In the genomic region with DNA sequence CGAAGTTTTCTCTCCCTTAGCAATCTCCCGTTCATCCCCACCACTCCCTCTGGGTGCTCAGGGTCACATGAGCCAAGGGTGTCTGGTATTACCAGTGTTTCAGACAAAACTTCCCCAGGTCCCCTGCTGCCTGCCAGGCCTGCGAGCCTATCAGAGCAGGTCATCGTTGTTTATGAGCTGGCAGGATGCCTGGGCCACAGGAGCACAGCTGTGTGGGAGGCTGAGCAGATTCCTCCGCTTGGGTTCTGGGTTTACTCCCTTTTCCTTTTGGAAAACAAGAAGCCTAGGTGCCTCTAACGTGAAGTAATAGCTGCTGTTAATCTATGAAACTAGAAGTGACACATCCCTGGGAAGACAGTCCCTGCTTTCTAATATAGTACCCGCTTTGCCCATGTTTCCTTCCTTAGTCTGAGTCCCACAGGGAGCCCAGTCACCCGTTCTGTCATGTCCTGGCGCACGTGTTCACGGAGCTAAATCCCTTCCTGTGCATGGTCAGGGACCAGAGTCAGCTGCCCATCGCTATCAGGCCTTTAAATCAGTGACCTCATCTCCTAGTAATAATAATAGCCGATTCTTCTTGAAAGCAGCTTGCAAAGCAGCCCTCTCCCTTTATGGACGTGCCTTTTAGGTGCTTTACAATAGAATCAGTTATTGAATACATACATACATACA, we compare ENCODE assay signal across 8 mouse cellular contexts. TPM values are rescaled to one million over a fixed set of nuclear protein-coding genes. Genes with fewer than 3 reads are reported as not detected.
DNase-seq lines count a peak whose midpoint lies in the region; ATAC-seq and TF ChIP-seq lines count a peak whose summit lies in the region.

No protein-coding gene starts in this region.

- 0 out of 2 replicates have a peak, but pooled peaks cover 7% of the 10 kb centered on the region for H3K4me1 ChIP-seq in midbrain, embryonic 12.5 days
- peaks cover 2% of the 10 kb centered on the region; the same call in 1 of the 2 replicates for H3K4me1 ChIP-seq in midbrain, embryonic 11.5 days (ENCODE audit: control insufficient read depth, insufficient read depth, low read length)
- peaks cover 12% of the 10 kb centered on the region for H3K4me1 ChIP-seq in embryonic facial prominence, embryonic 13.5 days
- peaks cover 31% of the 10 kb centered on the region for H3K4me1 ChIP-seq in heart, postnatal 0 days (ENCODE audit: control insufficient read depth, insufficient read depth)
- peaks cover 10% of the 10 kb centered on the region; the same call in 1 of the 2 replicates for H3K4me1 ChIP-seq in neural tube, embryonic 14.5 days (ENCODE audit: control insufficient read depth, insufficient read depth, low read length)

- H3K9me3 ChIP-seq in midbrain, embryonic 12.5 days = no peaks in the 10 kb centered on the region
- H3K9me3 ChIP-seq in midbrain, embryonic 11.5 days (ENCODE audit: control insufficient read depth, low read length) = no peaks in the 10 kb centered on the region
- H3K9me3 ChIP-seq in embryonic facial prominence, embryonic 13.5 days = no peaks in the 10 kb centered on the region
- H3K9me3 ChIP-seq in heart, postnatal 0 days (replicated peaks; ENCODE audit: control insufficient read depth, low read length) = no peaks in the 10 kb centered on the region
- no peaks in the 10 kb centered on the region for H3K9me3 ChIP-seq in neural tube, embryonic 14.5 days (ENCODE audit: control insufficient read depth, low read length)

- WGBS in midbrain, embryonic 12.5 days = 51% methylated on average over 14 of the region's 14 CpGs
- WGBS in midbrain, embryonic 11.5 days = 58% methylated on average over 14 of the region's 14 CpGs
- 40% methylated on average over 14 of the region's 14 CpGs for WGBS in embryonic facial prominence, embryonic 13.5 days
- 11% methylated on average over 14 of the region's 14 CpGs for WGBS in heart, postnatal 0 days
- 33% methylated on average over 14 of the region's 14 CpGs for WGBS in neural tube, embryonic 14.5 days

- H3K36me3 ChIP-seq in midbrain, embryonic 12.5 days = no peaks in the 10 kb centered on the region
- H3K36me3 ChIP-seq in midbrain, embryonic 11.5 days (ENCODE audit: control insufficient read depth, insufficient read depth, low read length) = no peaks in the 10 kb centered on the region
- no peaks in the 10 kb centered on the region for H3K36me3 ChIP-seq in embryonic facial prominence, embryonic 13.5 days
- H3K36me3 ChIP-seq in heart, postnatal 0 days (replicated peaks; ENCODE audit: control insufficient read depth, insufficient read depth, low read length) = peaks cover 7% of the 10 kb centered on the region; the same call in 1 of the 2 replicates
- no peaks in the 10 kb centered on the region for H3K36me3 ChIP-seq in neural tube, embryonic 14.5 days (ENCODE audit: control insufficient read depth, insufficient read depth, low read length)

- H3K4me2 ChIP-seq in midbrain, embryonic 12.5 days (replicated peaks) = no peak overlapping the region
- no peak overlapping the region for H3K4me2 ChIP-seq in midbrain, embryonic 11.5 days
- peak overlapping the region; percentile 27 for H3K4me2 ChIP-seq in embryonic facial prominence, embryonic 13.5 days
- H3K4me2 ChIP-seq in heart, postnatal 0 days (ENCODE audit: low read depth, low read length) = peak overlapping the region; percentile 35
- no peak overlapping the region for H3K4me2 ChIP-seq in neural tube, embryonic 14.5 days (ENCODE audit: low read depth, low read length)

- peak; percentile 71; the same call in 1 of the 2 replicates for TF ChIP-seq EP300 in heart, postnatal 0 days (IDR thresholded peaks at IDR 0.05; ENCODE audit: low read depth)

- TF ChIP-seq CTCF in heart, postnatal 0 days (IDR thresholded peaks at IDR 0.05; ENCODE audit: low read depth) = no peak

- no peak for DNase-seq in midbrain, embryonic 11.5 days (ENCODE audit: low spot score, missing footprints)
- DNase-seq in heart, postnatal 0 days (ENCODE audit: low spot score) = peak; percentile 85
- peak; percentile 84 to 86 for DNase-seq in kidney, postnatal 36 days
- DNase-seq in thymus, postnatal 4 days = no peak
- DNase-seq in spleen, postnatal 36 days (ENCODE audit: low spot score in 2 of 2) = no peak

- no peak overlapping the region for H3K9ac ChIP-seq in midbrain, embryonic 12.5 days (replicated peaks)
- no peak overlapping the region for H3K9ac ChIP-seq in midbrain, embryonic 11.5 days (ENCODE audit: low read length)
- H3K9ac ChIP-seq in embryonic facial prominence, embryonic 13.5 days = no peak overlapping the region
- no peak overlapping the region; the same call in 1 of the 2 replicates for H3K9ac ChIP-seq in heart, postnatal 0 days (replicated peaks; ENCODE audit: low read depth, low read length)
- H3K9ac ChIP-seq in neural tube, embryonic 14.5 days (replicated peaks; ENCODE audit: low read depth, low read length) = no peak overlapping the region

- no peak overlapping the region for H3K27ac ChIP-seq in midbrain, embryonic 12.5 days (replicated peaks)
- H3K27ac ChIP-seq in midbrain, embryonic 11.5 days (ENCODE audit: low read depth, low read length) = no peak overlapping the region
- H3K27ac ChIP-seq in embryonic facial prominence, embryonic 13.5 days = peak overlapping the region; percentile 55
- H3K27ac ChIP-seq in heart, postnatal 0 days (ENCODE audit: low read depth) = peak overlapping the region; percentile 80
- H3K27ac ChIP-seq in neural tube, embryonic 14.5 days (ENCODE audit: low read depth, low read length) = no peak overlapping the region

- no peak overlapping the region for H3K4me3 ChIP-seq in midbrain, embryonic 12.5 days
- H3K4me3 ChIP-seq in midbrain, embryonic 11.5 days (ENCODE audit: low read depth, low read length) = no peak overlapping the region
- H3K4me3 ChIP-seq in embryonic facial prominence, embryonic 13.5 days = no peak overlapping the region
- peak overlapping the region; percentile 2; the same call in 1 of the 2 replicates for H3K4me3 ChIP-seq in heart, postnatal 0 days (ENCODE audit: low read depth, low read length)
- no peak overlapping the region for H3K4me3 ChIP-seq in neural tube, embryonic 14.5 days (ENCODE audit: low read depth, low read length)

- 0 out of 2 replicates have a peak, but pooled peaks have one; percentile 12 for ATAC-seq in midbrain, embryonic 12.5 days (ENCODE audit: low FRiP score, low read depth)
- no peak for ATAC-seq in midbrain, embryonic 11.5 days (ENCODE audit: low FRiP score)
- ATAC-seq in embryonic facial prominence, embryonic 13.5 days (ENCODE audit: insufficient number of reproducible peaks, insufficient read depth, low FRiP score, low TSS enrichment, low read depth) = peak; percentile 67; the same call in 1 of the 2 replicates
- peak; percentile 83 for ATAC-seq in heart, postnatal 0 days (ENCODE audit: insufficient read depth, low read depth)
- peak; percentile 84 for ATAC-seq in neural tube, embryonic 14.5 days (ENCODE audit: low read depth)

- H3K27me3 ChIP-seq in midbrain, embryonic 12.5 days = no peaks in the 10 kb centered on the region
- H3K27me3 ChIP-seq in midbrain, embryonic 11.5 days (ENCODE audit: control insufficient read depth, insufficient read depth, low read length) = no peaks in the 10 kb centered on the region
- no peaks in the 10 kb centered on the region for H3K27me3 ChIP-seq in embryonic facial prominence, embryonic 13.5 days
- H3K27me3 ChIP-seq in heart, postnatal 0 days (ENCODE audit: control insufficient read depth, insufficient read depth, low read length) = no peaks in the 10 kb centered on the region
- no peaks in the 10 kb centered on the region for H3K27me3 ChIP-seq in neural tube, embryonic 14.5 days (ENCODE audit: control insufficient read depth, insufficient read depth, low read length)

RNA-seq across cellular contexts. Expression of a gene that starts 9.4 kb away (rescaled TPM):
- 53.3 and 56.7 TPM in 2 replicates for polyA plus RNA-seq in midbrain, embryonic 12.5 days (2016; fragmentation: Nextera tagmentation; extraction: Ambion mirVana)
- 46.3 and 51.3 TPM in 2 replicates for polyA plus RNA-seq in midbrain, embryonic 11.5 days (2014; fragmentation: Nextera tagmentation; extraction: Ambion mirVana)
- 47.0 and 50.4 TPM in 2 replicates for polyA plus RNA-seq in embryonic facial prominence, embryonic 13.5 days (2015; fragmentation: Nextera tagmentation; extraction: Ambion mirVana)
- 19.6 and 25.0 TPM in 2 replicates for total RNA-seq in heart, postnatal 0 days (2014; rRNA removed; ENCODE audit: low replicate concordance)
- 31.6 and 36.0 TPM in 2 replicates for polyA plus RNA-seq in heart, postnatal 0 days (2015; fragmentation: Nextera tagmentation; extraction: Ambion mirVana)
- polyA plus RNA-seq in neural tube, embryonic 14.5 days (2014; fragmentation: Nextera tagmentation; extraction: Ambion mirVana) = 37.1 and 39.8 TPM in 2 replicates

RNA-seq across cellular contexts. Expression of a gene that starts 50.4 kb away (rescaled TPM):
- polyA plus RNA-seq in midbrain, embryonic 12.5 days (2016; fragmentation: Nextera tagmentation; extraction: Ambion mirVana) = not detected in 2 replicates
- polyA plus RNA-seq in midbrain, embryonic 11.5 days (2014; fragmentation: Nextera tagmentation; extraction: Ambion mirVana) = 0.06 TPM in 1 of 2 replicates, not detected in the other
- 4.2 TPM in 1 of 2 replicates, not detected in the other for polyA plus RNA-seq in embryonic facial prominence, embryonic 13.5 days (2015; fragmentation: Nextera tagmentation; extraction: Ambion mirVana)
- 0.12 and 0.38 TPM in 2 replicates for total RNA-seq in heart, postnatal 0 days (2014; rRNA removed; ENCODE audit: low replicate concordance)
- polyA plus RNA-seq in heart, postnatal 0 days (2015; fragmentation: Nextera tagmentation; extraction: Ambion mirVana) = not detected in 2 replicates
- 0.09 TPM in 1 of 2 replicates, not detected in the other for polyA plus RNA-seq in neural tube, embryonic 14.5 days (2014; fragmentation: Nextera tagmentation; extraction: Ambion mirVana)

Comparison
In these comparisons a context has a peak if more than half of its experiments do, and no peak if none do; other contexts are left out.
1. H3K27ac ChIP-seq: peak in embryonic facial prominence, embryonic 13.5 days (single experiment) and heart, postnatal 0 days (single experiment); none in midbrain, embryonic 12.5 days (single experiment), midbrain, embryonic 11.5 days (single experiment) and neural tube, embryonic 14.5 days (single experiment).
2. H3K4me2 ChIP-seq: peak in embryonic facial prominence, embryonic 13.5 days (single experiment) and heart, postnatal 0 days (single experiment); none in midbrain, embryonic 12.5 days (single experiment), midbrain, embryonic 11.5 days (single experiment) and neural tube, embryonic 14.5 days (single experiment).
3. DNase-seq: peak in heart, postnatal 0 days (single experiment) and kidney, postnatal 36 days (2 of 2); none in midbrain, embryonic 11.5 days (single experiment), thymus, postnatal 4 days (single experiment) and spleen, postnatal 36 days (0 of 2).